Mouse (Mus musculus) right cerebral cortex, postnatal 14 days (tissue): Measurements from ENCODE around the gene Vmn2r1.

ENCODE experiments used
- DNase-seq: peaks from one replicate; pipeline ENCODE4 v3.0.0; 2022

Gene Vmn2r1

GRCm38 (mm10) chr3:64081247-64081646, at the start of gene Vmn2r1:
Gene Vmn2r1 (plus strand): TSS chr3:64081547.
- no peak for DNase-seq

GRCm38 (mm10) chr3:64038136-64038841, 43.1 kb upstream of the Vmn2r1 start:
- DNase-seq = no peak

- DNase-seq = peak; percentile 88
Observed at GRCm38 (mm10) chr3:64039818-64040784, 41.2 kb upstream of the Vmn2r1 start.

- no peak for DNase-seq
Observed at GRCm38 (mm10) chr3:64112707-64113106, 31.4 kb downstream of the Vmn2r1 start.

- no peak for DNase-seq
Observed at GRCm38 (mm10) chr3:64113352-64114046, 32.2 kb downstream of the Vmn2r1 start.

- no peak for DNase-seq
Observed at GRCm38 (mm10) chr3:64141878-64142508, 60.6 kb downstream of the Vmn2r1 start, which contains the start of gene Vmn2r2. Gene Vmn2r2 (minus strand): TSS chr3:64141928.
